Mouse (Mus musculus) G1E-ER4 (cell line): ENCODE results near the gene Arhgap19. TPM values are rescaled to one million over a fixed set of nuclear protein-coding genes. Genes with fewer than 3 reads are reported as not detected.

Experiments
- GATA1 ChIP-seq: IDR thresholded peaks from one replicate; pipeline ENCODE4 v1.8.0; 2012; ENCODE audit warnings: low read length, inconsistent platforms
- polyA plus RNA-seq: library from polyadenylated mRNA; stranded (reverse); fragments of >175 nt; gene quantifications from 2 replicates; pipeline ENCODE4 v1.2.3, GENCODE M21; 2012

Gene Arhgap19
- polyA plus RNA-seq, 1 experiment = 13.1 TPM

GRCm38 (mm10) chr19:41817325-41817724 lies 15.5 kb upstream of the Arhgap19 start:
- no peak for TF ChIP-seq GATA1

- TF ChIP-seq GATA1 = no peak
These were observed 15.1 kb upstream of the Arhgap19 start for GRCm38 (mm10) chr19:41816915-41817314.

GRCm38 (mm10) chr19:41816410-41816809 lies 14.6 kb upstream of the Arhgap19 start:
- no peak for TF ChIP-seq GATA1

GRCm38 (mm10) chr19:41813374-41813773 lies 11.5 kb upstream of the Arhgap19 start:
- no peak for TF ChIP-seq GATA1

- no peak for TF ChIP-seq GATA1
These were observed 10.7 kb upstream of the Arhgap19 start for GRCm38 (mm10) chr19:41812525-41812924.

GRCm38 (mm10) chr19:41810074-41810473 lies 8.2 kb upstream of the Arhgap19 start:
- no peak for TF ChIP-seq GATA1

GRCm38 (mm10) chr19:41808104-41808634 lies 6.3 kb upstream of the Arhgap19 start:
- no peak for TF ChIP-seq GATA1

GRCm38 (mm10) chr19:41807497-41807896 lies 5.7 kb upstream of the Arhgap19 start:
- TF ChIP-seq GATA1 = peak; percentile 14

GRCm38 (mm10) chr19:41805831-41806230 lies 4.0 kb upstream of the Arhgap19 start:
- TF ChIP-seq GATA1 = no peak

- no peak for TF ChIP-seq GATA1
These were observed 1.5 kb upstream of the Arhgap19 start for GRCm38 (mm10) chr19:41803322-41803721.

GRCm38 (mm10) chr19:41800986-41801741 lies 683 bp downstream of the Arhgap19 start:
- TF ChIP-seq GATA1 = no peak

GRCm38 (mm10) chr19:41800451-41800850 lies 1.4 kb downstream of the Arhgap19 start:
- no peak for TF ChIP-seq GATA1

- TF ChIP-seq GATA1 = no peak
These were observed 4.3 kb downstream of the Arhgap19 start for GRCm38 (mm10) chr19:41797536-41797935.

GRCm38 (mm10) chr19:41796789-41797327 lies 5.0 kb downstream of the Arhgap19 start:
- TF ChIP-seq GATA1 = no peak

GRCm38 (mm10) chr19:41796148-41796760 lies 5.6 kb downstream of the Arhgap19 start:
- TF ChIP-seq GATA1 = no peak

GRCm38 (mm10) chr19:41794901-41795300 lies 6.9 kb downstream of the Arhgap19 start:
- no peak for TF ChIP-seq GATA1
